9 mouse cellular contexts compared by ENCODE assay signal in genomic region chr11:74828404-74828931, GRCm38 (mm10). TPM values are rescaled to one million over a fixed set of nuclear protein-coding genes. Genes with fewer than 3 reads are reported as not detected.
A peak's percentile ranks its signal among the peaks of the same experiment; 100 is the strongest.
DNase-seq lines count a peak whose midpoint lies in the region; ATAC-seq and TF ChIP-seq lines count a peak whose summit lies in the region.
"Had no signal": no experiment of that assay in that cellular context is flagged by ENCODE, and none has a peak within 500 bp of the region (broad histone marks: within the 10 kb centered on the region; RNA-seq: fewer than 3 reads in every experiment).

No protein-coding gene starts in this region.

- no peak for ATAC-seq in CD4-positive, CD25-positive, alpha-beta regulatory T cell, adult 4 months
- ATAC-seq in intestine, postnatal 0 days: no peak
- ATAC-seq in intestine, embryonic 16.5 days: no peak

- TF ChIP-seq CTCF in intestine, postnatal 0 days (IDR thresholded peaks at IDR 0.05; ENCODE audit: low read depth): peak; percentile 47; the same call in 1 of the 2 replicates

- no peaks in the 10 kb centered on the region for H3K27me3 ChIP-seq in intestine, postnatal 0 days (replicated peaks; ENCODE audit: control insufficient read depth, insufficient read depth, low read length)
- no peaks in the 10 kb centered on the region for H3K27me3 ChIP-seq in intestine, embryonic 16.5 days (replicated peaks; ENCODE audit: control insufficient read depth, insufficient read depth, low read length)
- H3K27me3 ChIP-seq in splenic B cell, adult 2 months (ENCODE audit: control insufficient read depth, insufficient read depth, low read length, poor library complexity, severe bottlenecking): no peaks in the 10 kb centered on the region

- H3K4me3 ChIP-seq in intestine, postnatal 0 days (ENCODE audit: low read depth, low read length): no peak overlapping the region
- H3K4me3 ChIP-seq in intestine, embryonic 16.5 days (ENCODE audit: low read length): no peak overlapping the region

- H3K4me2 ChIP-seq in intestine, postnatal 0 days (replicated peaks; ENCODE audit: low read depth): 0 out of 2 replicates have a peak overlapping the region, but pooled peaks have one; percentile 89
- no peak overlapping the region for H3K4me2 ChIP-seq in intestine, embryonic 16.5 days (ENCODE audit: low read depth, low read length)

- no peak overlapping the region for H3K9ac ChIP-seq in intestine, postnatal 0 days (ENCODE audit: low read depth, low read length)
- H3K9ac ChIP-seq in intestine, embryonic 16.5 days (ENCODE audit: low read depth, low read length): no peak overlapping the region

- peaks cover 13% of the 10 kb centered on the region; the same call in 1 of the 2 replicates for H3K4me1 ChIP-seq in intestine, postnatal 0 days (replicated peaks; ENCODE audit: control insufficient read depth, insufficient read depth, low read length)
- peaks cover 21% of the 10 kb centered on the region for H3K4me1 ChIP-seq in intestine, embryonic 16.5 days (ENCODE audit: control insufficient read depth, insufficient read depth, low read length)

- no peaks in the 10 kb centered on the region for H3K36me3 ChIP-seq in intestine, postnatal 0 days (ENCODE audit: control insufficient read depth, insufficient read depth)
- no peaks in the 10 kb centered on the region for H3K36me3 ChIP-seq in intestine, embryonic 16.5 days (ENCODE audit: control insufficient read depth, insufficient read depth, low read length)
- H3K36me3 ChIP-seq in splenic B cell, adult 2 months (ENCODE audit: control insufficient read depth, insufficient read depth, low read length, poor library complexity, severe bottlenecking): no peaks in the 10 kb centered on the region

- 52% methylated on average over 2 of the region's 2 CpGs for WGBS in intestine, postnatal 0 days
- 31% methylated on average over 2 of the region's 2 CpGs for WGBS in intestine, embryonic 16.5 days

- DNase-seq in CD4-positive, CD25-positive, alpha-beta regulatory T cell, adult 2 months (ENCODE audit: low read depth, low spot score): peak; percentile 39
- peak; percentile 13 for DNase-seq in right cerebral cortex, postnatal 4 days
- no peak for DNase-seq in right cerebral cortex, postnatal 14 days
- peak; percentile 90 for DNase-seq in splenic B cell, adult 2 months (ENCODE audit: low read depth, low spot score)
- DNase-seq in urinary bladder, postnatal 36 days (ENCODE audit: low spot score in 2 of 2): no peak
- DNase-seq: embryo, embryonic 11 days had no signal

- H3K9me3 ChIP-seq in intestine, postnatal 0 days (ENCODE audit: control insufficient read depth): no peaks in the 10 kb centered on the region
- no peaks in the 10 kb centered on the region for H3K9me3 ChIP-seq in intestine, embryonic 16.5 days (ENCODE audit: control insufficient read depth, low read length)

- H3K27ac ChIP-seq in intestine, postnatal 0 days (ENCODE audit: low read depth, low read length): peak overlapping the region; percentile 50; the same call in 1 of the 2 replicates
- H3K27ac ChIP-seq in intestine, embryonic 16.5 days (ENCODE audit: low read length): no peak overlapping the region

RNA-seq across cellular contexts. Expression of gene Mnt, which starts 2.3 kb away (rescaled TPM):
- polyA plus RNA-seq in CD4-positive, CD25-positive, alpha-beta regulatory T cell, adult 4 months (2017; shearing (Covaris generic)): 1 to 10 TPM; 5.1 to 5.9 TPM
- polyA plus RNA-seq in intestine, postnatal 0 days (2015; fragmentation: Nextera tagmentation; extraction: Ambion mirVana): 5.3 and 5.8 TPM in 2 replicates
- polyA plus RNA-seq in intestine, embryonic 16.5 days (2015; fragmentation: Nextera tagmentation; extraction: Ambion mirVana): 3.1 and 4.0 TPM in 2 replicates

RNA-seq across cellular contexts. Expression of gene Mettl16, which starts 57.8 kb away (rescaled TPM):
- 10 to 100 TPM; 29.2 to 36.8 TPM for polyA plus RNA-seq in CD4-positive, CD25-positive, alpha-beta regulatory T cell, adult 4 months (2017; shearing (Covaris generic))
- polyA plus RNA-seq in intestine, postnatal 0 days (2015; fragmentation: Nextera tagmentation; extraction: Ambion mirVana): 9.6 and 11.1 TPM in 2 replicates
- polyA plus RNA-seq in intestine, embryonic 16.5 days (2015; fragmentation: Nextera tagmentation; extraction: Ambion mirVana): 36.2 and 41.4 TPM in 2 replicates

Comparison
In these comparisons a context has a peak if more than half of its experiments do, and no peak if none do; other contexts are left out.
1. DNase-seq: peak in CD4-positive, CD25-positive, alpha-beta regulatory T cell, adult 2 months (single experiment), right cerebral cortex, postnatal 4 days (single experiment) and splenic B cell, adult 2 months (single experiment); none in right cerebral cortex, postnatal 14 days (single experiment) and urinary bladder, postnatal 36 days (0 of 2).